Mouse (Mus musculus) Muller cell, postnatal 12 days (primary cell): ENCODE data around the gene Clcn1.

Experiments
- DNase-seq: peaks from one replicate; pipeline ENCODE4 v3.0.0-alpha.2; 2015; ENCODE audit errors: inconsistent ontology term

The Clcn1 gene

DNA sequence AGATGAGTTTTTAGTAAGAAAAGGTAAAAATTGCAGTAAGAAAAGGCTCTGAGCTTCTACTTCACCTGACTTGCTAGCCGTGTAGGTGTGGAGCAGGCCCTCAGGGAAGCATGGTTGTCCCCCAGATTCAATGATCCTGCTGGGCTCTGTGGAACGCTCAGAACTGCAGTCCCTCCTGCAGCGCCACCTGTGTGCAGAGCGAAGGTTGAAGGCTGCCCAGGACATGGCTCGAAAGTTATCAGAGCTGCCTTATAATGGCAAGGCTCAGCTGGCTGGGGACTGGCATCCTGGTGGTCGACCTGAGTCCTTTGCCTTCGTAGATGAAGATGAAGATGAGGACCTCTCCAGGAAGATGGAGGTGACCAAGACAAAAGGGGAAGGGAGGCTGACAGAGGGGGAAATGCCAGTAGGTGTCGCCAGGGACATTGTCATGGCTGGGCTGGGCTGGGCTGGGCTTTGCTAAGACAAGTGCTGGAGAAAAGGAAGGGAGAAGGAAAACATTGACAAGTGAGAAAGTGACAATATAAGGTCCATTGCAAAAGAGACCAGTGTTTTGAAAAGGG lies 23.4 kb downstream of the Clcn1 start:
- no peak for DNase-seq

DNA sequence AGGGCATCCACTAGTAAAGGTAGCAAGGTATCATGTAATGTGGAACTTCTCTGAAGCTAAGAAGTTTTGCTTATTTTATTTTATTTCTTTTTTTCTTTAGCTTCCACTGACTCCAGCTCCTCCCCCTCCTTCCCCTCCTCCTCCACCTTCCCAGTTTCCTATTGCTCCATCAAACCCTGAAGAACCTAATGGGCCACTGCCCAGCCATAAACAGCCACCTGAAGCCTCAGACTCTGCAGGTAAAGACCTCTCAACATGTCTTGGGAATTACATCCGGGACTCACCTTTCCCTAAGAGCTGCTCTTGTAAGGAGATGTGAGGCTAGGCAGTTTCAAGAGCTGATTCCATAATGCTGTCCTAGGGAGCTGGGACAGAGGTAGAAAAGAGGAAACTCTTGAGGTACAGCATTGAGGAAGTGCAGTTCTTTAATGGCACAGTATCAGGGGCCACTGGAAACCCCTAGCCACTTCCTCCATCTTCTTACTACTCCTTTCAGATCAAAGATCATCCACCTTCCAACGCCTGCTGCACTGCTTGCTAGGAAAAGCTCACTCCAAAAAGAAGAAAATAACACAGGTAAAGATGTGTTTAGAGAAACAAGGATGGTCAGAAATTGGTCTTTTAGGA lies 24.1 kb downstream of the Clcn1 start:
- DNase-seq: no peak

DNA sequence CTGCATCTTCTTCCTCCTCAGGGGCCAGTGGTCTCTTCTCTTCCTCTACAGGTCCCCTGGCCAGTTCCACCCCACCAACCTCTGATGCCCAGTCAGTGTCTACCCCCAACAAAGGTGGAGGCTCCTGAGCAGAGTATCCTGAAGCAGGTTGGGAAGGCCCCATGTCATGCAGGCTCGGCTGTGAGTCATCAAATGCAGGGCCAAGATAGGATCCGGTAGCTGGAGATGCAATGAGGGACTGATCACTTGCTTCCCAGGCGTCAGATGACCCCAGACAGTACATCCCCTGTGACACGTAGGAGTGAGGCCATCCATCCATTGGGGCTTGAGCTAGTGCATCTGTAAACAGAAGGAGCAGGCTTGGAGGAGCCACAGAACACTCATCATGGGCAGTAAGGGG lies 31.8 kb downstream of the Clcn1 start:
- DNase-seq: no peak

DNA sequence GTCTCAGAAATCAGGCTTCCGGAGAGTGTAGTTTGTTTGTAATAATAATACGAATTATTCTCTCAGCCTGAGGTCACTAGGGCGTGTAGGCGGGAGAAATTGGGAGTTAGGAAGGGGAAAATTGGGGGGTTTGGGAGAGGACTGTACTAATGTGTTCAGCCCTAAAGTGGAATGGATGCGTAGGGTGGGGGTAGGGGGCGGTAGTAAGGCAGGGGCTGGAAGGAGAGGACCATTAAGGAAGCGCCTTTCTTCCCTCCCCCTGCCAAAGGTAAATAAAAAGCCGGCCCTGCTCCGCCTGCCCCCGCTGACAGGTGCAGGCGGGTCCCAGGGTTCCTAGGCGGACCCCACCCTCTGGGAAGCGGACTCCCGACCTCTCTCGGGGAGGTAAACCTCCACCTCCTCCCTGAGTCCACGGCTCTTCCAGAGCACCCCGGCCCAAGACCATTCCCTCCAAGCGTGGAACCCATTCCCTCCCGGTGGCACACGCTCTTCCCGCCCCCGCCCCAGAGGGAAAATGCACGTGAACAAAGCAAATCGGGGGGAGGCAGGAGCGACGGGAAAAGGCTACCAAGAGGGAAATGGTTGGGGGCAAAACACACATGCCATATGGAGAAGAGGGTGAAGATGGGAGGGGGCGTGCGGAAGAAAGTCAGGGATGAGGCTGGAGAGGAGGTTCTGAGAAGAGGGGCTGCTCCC lies 37.0 kb downstream of the Clcn1 start:
- no peak for DNase-seq

DNA sequence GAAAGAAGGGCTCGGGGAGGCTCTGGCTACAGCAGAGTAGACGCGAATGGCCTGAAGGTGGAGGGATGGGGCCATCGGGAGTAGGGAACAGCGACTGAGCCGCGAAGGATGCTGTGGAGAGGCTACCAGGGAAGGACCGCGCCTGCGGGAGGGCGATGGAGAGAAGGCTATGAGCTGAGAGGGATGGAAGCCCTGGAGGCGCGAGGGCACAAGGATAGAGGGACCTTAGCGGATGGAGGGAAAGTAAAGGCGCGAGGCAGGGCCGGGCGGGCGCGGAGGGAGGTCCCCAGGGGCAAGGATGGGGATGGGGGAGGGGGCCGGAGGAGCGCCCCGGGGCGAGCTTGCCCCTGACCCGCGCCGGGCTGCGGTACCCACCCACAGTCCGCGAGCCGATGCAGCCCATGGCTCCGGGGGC lies 37.6 kb downstream of the Clcn1 start:
- DNase-seq: peak; percentile 31

DNA sequence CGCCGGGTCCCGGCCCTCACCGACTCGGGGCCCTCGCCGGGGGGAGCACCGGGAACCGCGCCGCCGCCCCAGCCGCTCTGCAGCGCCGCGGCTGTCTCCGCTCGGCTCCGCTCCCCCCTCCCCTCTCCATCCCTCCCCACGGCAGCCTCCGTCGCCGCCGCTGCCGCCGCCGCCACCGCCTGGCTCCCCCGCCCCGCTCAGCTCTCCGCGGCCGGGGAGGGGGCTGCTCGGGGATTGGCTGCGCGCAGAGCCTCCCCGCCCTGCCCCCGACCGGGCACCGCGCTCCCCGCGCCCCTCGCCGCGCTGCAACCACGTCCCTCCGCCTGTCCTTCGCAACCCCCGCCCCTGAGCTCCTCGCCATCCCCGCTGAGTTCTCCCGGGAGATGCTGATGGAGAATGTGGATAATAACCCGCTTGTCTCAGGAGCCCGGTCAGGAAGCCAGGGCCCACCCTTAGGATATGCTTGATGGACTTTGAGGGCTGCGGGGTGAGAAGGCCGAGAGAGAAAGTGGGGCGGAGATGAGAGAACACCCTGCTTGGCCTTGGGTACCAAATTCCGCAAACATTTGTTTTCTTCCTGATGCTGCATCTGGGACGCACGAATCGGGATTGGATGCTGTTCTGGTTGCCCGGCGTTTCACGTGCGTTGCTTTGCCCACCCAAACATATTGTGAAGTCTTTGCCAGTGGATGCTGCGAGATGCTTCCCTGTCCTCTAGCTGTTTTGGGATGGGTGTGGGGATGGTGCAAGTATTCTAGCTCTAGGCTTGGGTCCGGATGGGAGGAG lies 38.2 kb downstream of the Clcn1 start, which contains the start of gene Fam131b:
Gene Fam131b (minus strand): TSS at position 162 of the 786 bp plus-strand sequence.
- DNase-seq: peak; percentile 77

DNA sequence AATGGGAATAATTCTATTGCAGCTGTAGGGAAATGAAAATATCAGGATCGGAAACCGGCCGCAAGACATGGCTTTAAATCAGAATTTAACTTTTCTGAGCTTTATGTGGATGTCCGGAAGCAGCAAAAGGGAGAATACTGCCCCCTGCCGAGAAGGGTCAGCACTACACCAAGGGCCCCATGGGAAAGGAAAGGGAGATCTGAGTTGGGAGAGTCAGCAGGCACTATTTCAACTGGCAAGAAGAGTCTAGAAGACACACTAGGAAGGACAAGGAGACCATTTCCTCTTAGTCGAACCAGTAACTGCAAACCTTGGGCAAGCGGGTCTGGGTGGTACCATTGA lies 38.8 kb downstream of the Clcn1 start:
- DNase-seq: peak; percentile 74

DNA sequence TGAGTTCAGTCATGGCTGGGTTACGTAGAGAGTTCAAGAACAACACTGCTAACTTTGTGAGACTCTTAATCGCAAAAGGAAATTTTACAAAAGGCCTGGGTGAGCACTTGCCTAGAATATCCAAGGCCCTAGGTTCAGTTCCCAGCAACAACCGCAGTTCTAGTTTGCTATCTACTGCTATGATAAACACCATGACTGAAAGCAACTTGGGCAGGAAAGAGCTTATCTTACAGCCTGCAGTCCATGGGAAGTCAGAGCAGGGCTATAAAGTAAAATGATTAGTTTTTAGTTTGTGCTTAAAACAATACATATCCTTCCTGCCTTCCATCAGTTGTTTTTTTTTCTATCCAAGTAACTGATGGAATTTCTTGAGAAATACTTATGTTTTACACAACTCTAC lies 40.0 kb downstream of the Clcn1 start:
- DNase-seq: no peak

DNA sequence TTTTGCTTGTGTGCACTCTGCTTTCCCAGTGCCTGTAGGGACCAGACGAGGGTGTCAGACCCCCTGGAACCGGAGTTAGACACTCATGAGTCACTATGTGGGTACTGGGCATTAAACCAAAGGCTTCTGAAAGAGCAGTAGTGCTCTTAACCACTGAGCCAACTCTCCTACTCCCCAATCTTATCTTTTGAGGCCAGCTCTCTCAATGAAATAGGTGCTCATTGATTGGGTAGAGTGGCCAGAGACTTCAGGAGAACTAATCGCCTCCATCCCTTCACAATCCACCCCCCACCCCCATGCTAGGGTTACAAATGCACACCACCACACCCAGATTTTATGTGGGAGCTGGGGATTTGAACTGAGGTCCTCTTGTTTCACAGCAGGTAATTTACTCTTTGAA lies 42.3 kb downstream of the Clcn1 start:
- DNase-seq: no peak

DNA sequence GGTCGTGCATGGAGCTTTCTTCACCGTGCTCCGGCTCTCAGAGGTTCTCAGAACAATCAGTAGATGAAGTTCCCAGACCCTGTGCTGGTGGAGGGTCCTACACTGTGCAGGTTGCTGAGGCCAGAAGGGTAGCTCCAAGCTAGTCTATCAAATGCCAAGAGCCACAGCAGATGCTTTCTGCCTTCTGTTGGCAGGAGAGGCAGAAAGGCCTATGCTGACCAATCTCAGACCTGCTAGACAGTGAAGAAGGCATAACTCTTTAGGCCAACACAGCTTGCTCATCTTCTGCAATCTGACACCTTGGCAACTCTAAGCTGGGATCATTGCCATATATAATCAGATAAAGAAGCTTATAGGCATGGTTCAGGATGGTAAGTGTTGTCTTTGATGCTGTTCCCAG lies 43.7 kb downstream of the Clcn1 start:
- DNase-seq: no peak

DNA sequence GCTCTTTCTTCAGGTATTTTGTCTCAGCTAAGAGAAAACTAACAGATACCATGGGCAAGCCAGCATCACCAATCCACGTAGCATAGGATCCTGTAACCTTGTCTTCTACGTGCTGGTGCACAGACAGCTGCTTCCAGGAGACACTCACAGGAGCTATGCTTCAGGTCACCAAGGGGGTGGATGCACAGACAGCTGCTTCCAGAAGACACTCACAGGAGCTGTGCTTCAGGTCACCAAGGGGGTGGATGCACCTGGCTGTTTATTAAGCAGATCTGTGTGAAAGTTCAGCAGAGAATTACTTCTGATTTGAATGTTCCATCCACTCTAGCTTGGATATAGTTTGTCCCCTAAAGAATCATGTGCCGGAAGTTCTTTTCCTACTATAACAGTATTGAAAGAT lies 44.5 kb downstream of the Clcn1 start:
- DNase-seq: no peak

DNA sequence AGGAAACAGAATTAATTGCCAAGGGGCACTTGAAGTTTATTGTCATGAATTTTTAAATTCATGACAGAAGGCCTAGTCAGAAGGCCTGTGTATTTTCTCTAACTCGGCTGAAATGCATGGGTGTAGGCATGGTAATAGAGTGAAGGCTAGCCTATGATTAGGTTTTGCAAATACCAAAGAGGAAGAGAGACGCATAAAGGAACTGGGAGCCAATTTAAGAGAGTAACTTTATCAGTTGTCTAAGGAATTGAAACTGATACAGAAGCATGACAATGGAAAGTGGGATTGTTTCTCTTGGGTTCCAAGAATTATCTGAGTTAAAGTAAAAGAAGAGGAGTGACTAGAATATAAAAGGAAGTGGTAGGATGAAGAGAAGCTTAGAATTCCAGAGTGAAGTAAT lies 52.7 kb downstream of the Clcn1 start:
- DNase-seq: no peak

DNA sequence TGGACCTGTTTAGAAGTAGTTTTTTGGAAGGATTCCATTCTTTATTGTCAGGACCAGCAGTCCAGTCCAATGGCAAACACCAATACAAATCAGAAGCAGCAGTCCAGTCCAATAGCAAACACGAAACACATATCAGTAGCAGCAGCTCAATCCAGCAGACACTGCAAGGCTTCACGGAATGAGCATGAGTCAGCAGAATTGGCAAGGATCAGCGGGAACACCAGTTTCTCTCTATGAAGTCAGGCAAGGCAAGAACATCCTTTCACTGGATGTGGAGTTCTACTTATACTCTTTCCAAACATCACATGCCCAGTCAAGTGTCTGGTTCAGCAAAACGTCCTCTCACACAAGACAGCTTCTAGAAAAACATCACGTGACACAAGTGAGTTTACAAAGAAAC lies 53.5 kb downstream of the Clcn1 start:
- peak; percentile 44 for DNase-seq

DNA sequence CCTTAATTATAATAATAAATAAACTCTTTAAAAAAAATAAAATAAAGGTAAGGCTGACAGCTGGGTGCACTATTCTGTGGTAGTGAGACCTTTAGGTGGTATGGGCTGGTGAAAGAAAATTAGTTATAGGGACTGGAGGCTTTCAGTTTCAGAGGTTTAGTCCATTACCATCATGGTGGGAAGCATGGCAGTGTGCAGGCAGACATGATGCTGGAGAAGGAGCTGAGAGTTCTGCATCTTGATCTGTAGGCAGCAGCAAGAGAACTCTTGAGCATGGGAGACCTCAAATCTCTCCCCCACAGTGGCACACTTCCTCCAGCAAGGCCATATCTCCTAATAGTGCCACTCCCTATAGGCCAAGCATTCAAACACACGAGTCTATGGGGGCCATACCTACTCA lies 55.7 kb downstream of the Clcn1 start:
- no peak for DNase-seq

DNA sequence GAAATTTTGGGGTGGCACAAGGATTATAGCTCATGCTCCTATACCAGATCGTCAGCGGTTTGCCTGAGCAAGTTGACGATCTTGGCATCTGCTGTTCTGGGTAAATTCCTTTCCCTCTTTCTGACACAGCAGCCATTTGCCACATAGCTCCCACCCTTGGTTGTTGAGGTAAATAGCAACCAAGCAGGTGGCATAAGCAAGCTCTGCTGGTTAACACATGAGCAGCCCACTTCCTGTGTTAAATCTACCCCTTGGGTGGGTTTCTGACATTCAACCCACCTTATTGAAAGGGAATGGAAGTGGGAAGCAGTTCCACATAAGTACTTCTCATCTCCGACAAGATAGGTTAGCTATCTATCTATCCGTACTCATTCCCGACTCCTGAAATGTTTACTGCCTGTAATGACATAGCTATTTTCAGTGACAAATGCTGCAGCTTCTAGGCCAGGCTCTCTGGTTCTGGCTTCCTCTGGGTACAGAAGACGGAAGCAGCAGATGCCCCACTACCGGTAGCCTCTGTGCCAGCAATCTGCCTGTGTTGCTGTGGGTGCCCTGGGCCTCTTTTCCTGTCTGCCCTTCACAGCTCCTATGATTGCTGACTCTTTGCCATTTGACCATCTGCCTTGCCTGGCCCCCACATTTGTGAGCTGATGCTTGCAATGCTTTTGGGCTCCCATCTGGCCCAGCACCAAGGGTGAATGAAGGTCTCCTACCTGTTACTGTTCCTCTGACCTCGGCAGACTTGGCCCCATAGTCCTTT lies 57.1 kb downstream of the Clcn1 start:
- DNase-seq: no peak

DNA sequence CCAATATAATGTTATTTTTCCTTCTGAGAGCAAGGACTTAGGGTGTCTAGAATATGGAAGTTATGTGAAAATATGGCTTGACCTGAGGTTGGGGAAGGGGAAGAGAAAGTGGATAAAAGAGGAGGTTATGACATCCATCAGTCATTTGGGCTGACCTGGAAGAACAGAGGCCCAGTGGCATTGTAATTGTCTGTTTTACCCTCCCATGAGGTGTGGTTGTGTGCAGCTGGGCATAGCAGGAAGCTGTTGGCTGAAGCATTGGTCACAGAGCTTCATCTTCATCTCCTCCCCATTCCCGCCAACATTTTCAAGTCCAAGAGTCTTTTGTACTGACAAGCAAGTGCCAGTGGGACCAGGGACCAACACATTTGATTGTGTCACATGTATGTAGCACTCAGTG lies 57.8 kb downstream of the Clcn1 start:
- no peak for DNase-seq

DNA sequence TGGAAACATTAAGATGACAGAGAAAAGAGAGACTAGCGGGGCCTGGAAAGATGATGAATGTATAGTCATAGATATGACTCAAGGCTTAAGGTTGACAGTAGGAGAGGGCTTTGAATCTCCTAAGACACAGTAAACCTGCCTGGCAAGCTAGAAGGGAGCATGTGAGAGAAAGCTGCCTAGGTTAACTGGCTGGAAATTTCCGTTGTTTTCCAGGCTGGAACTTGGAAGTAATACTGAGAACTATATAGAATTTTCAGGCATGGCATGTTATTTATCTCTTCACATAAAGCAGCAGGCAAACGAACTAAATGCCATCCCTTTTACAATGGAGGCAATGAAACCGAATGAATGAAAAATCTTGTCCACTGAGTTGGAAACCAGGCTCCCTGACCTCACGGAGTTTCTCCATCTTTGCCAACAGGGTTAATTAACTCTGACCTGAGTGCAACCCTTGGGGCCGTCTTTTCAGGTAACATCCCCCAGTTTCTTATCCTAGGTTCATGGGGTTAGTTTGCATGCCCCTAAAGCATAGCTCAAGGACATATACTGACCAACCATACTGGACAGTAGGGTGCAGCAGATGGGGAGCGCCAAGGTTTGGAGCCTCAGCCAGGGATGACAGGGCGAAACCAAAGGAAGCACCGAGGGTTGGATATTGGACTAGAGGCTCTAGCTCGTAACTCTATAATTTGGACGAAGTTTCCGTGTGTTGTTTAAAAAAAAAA lies 62.0 kb downstream of the Clcn1 start:
- DNase-seq: no peak

DNA sequence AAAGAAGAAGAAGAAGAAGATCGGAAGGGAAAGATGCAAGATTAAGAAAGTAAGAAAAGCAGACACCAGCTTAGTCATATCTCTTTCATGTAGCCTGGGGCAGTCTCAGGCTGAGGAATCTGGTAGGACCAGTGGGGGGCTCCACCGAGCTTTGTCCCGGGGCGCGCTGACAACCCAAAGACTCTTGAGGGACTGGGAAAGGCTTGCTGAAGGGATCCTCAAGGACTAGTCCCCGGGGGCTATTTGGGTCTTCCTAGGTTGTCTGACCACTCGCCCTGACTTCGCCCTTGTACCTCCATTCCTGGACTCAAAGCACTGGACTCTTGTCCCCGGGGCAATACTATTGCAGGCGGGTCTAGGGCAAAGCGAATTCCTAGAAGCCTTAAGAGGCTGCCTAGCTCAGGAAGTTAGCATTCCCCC lies 62.5 kb downstream of the Clcn1 start:
- DNase-seq: no peak

DNA sequence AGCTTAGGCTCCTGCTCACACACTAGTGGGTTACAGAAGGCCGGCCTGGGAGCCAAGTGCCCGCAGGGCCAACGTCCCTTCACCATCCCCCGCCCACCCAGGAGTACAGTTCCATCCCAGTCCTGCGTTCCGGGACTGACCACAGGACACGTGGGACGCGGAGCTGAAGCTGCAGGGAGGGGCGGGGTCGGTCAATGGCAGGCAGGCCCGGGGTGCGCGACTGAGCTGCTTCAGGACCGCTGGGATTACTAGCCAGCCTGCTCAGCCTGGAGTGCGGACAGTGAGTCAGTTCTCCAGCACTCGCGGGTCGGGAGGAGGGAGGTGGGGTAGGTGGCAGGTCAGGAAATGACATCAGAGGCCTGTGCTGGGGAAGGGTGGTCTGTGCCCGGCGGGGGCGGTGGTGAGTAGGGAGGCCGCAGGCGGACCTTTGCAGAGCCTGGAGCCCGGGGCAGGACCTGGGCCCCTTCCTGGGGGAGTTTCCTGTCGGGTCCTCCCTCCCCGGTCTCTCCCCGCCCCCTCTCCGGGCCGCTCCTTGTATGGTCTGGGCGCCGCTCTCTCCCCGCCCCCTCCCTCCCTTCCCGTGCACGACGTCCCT lies 63.0 kb downstream of the Clcn1 start, which contains the start of gene Zyx:
Gene Zyx (plus strand): TSS at position 205 of the 595 bp plus-strand sequence.
- peak; percentile 100 for DNase-seq
